Mouse (Mus musculus): Measurements from ENCODE around the gene Ctso. TPM values are rescaled to one million over a fixed set of nuclear protein-coding genes. Genes with fewer than 3 reads are reported as not detected.

The Ctso gene
- polyA plus RNA-seq (2012; ENCODE audit: low replicate concordance), result 49.4 and 71.8 TPM in 2 replicates

DNA sequence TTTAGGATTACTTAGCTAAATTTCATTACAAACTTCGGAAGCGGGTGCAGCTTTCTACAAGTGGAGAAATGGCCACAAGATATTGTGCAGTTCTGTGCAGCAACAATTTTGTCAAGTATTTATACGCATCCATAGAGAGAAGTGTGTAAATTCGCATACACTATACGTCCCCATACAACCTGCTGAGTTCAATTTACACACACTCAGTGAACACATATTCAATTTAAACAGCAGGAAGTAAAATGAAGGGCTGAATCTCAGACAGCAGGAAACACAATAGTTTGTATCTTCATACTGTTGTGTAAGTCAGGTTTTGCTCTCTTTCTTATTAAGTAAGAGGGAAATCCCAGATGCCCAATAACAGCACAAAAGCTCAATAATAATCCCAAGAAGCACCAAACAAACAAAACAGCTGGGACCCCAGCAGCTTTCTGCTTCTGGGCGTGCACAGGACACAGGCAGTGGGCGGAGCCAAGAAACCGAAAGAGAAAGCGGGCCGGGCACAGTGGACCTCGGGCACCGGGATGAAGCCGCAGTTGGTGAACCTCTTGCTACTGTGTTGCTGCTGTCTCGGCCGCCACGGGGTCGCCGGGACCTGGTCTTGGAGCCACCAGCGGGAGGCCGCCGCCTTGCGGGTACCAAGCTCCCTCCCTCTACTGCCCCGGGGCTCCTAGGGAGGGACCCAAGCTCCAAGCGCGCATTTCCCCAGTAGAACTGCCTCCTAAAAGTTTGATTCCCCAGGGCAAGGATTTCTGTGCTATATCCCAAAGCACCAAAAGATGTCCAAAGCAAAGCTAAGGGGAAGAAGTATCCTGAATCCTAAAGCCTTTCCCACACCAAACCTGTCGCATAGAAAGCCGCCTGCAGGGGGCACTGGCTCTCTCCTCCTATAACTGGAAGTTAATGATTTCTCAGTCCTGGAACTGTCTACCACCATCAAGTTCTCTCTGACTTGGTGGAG is at the start of gene Ctso:
Ctso (plus strand) TSS at position 461 of the 961 bp plus-strand sequence.

DNA sequence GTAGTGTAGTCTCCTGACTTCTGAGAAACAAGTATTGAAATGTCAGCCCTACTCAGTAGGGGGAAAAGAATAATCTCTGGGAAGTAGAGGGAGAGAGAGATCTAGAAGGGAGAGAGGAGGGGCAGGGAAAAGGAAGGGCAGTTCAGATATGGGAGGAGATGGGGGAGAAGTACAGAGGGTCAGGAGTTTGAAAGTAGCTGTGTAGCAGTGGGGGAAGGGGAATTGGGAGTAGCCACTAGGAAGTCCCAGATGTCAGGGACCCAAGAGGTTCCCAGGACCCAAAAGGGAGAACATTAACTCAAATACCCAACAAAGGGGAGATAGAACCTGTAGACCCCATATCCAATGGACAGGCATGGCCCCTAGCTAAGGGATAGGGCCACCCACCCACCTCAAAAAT is 43.7 kb downstream of the Ctso start, which contains the start of gene Tdo2:
Tdo2 (minus strand) TSS at position 101 of the 400 bp plus-strand sequence.

DNA sequence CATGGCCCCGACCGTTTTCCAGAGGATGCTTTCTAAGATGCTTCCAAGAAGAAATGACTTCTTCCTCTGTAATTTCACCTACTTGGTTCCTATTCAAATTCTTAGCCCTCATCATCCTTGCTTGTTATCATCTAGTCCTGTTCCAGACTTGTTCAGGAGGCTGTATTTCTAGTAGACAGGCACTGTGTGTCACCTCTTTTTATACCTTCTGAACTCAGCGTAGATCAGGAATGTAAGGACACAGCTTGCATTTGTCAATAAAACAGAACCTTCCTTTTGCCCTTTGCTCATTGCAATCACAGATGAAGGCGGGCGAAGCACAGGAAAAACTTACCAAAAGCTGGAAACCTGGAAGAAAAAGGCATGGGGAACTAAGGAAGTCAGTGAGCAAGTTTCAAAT is 49.6 kb downstream of the Ctso start, which contains the start of gene Asic5:
Asic5 (plus strand) TSS at position 301 of the 400 bp plus-strand sequence.

Other genes starting within 250 kb of the Ctso start
- not detected in 2 replicates for gene Tdo2, start 43.6 kb downstream of the Ctso start, polyA plus RNA-seq (2012; ENCODE audit: low replicate concordance)
- gene Asic5, start 49.7 kb downstream of the Ctso start, polyA plus RNA-seq (2012; ENCODE audit: low replicate concordance), result not detected in 2 replicates
- 0.35 TPM in 1 of 2 replicates, not detected in the other for gene Gucy1b1, start 142.1 kb downstream of the Ctso start, polyA plus RNA-seq (2012; ENCODE audit: low replicate concordance)
- 0.12 and 0.36 TPM in 2 replicates for gene Gucy1a1, start 213.2 kb downstream of the Ctso start, polyA plus RNA-seq (2012; ENCODE audit: low replicate concordance)